Mouse (Mus musculus) bone marrow macrophage, adult 2 months (primary cell): ENCODE results near the gene Prmt9.

Experiments used
- CTCF ChIP-seq: IDR thresholded peaks from 2 replicates; pipeline ENCODE4 v1.5.1; 2012; ENCODE audit warnings: low read depth, mild to moderate bottlenecking, low read length, moderate library complexity
- POLR2A ChIP-seq: IDR thresholded peaks from 2 replicates; pipeline ENCODE4 v1.6.1; 2012; ENCODE audit warnings: mild to moderate bottlenecking, low read depth, low read length, borderline replicate concordance

DNA sequence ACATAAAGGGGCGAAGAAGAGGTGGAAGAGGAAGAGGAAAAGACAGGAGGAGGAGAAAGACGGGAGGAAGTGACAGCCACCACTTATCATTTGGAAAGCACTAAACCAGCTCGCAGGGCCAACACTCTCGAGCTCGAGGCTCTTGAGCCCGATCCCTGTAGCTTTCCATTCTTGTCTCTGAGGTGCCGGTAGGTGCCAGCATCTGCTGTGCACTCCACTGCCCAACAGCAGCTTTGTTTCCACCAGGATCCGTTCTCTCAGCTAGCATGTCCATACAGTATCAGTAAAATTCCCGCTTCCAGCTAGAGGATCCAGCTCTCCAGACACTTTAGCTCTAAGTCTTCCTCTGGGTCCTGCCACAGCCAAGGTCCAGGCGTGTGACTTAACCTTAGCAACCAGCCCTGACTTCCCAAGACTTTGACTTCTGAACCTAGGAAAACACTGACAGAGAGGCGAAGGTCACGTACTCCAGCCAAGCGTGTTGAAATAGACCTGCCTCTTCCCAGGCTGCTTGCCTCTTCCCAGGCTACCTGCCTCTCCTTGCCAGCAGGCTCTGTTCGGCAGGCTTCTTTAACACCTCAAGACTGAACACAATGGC, 25.1 kb upstream of the Prmt9 start:
- no peak for TF ChIP-seq POLR2A
- TF ChIP-seq CTCF, result no peak
